Mouse (Mus musculus) neutrophil, adult 59 days (primary cell): Measurements from ENCODE around the gene Bglap3. TPM values are rescaled to one million over a fixed set of nuclear protein-coding genes. Genes with fewer than 3 reads are reported as not detected.

Experiments used
- total RNA-seq, 2 experiments: library from RNA; stranded (reverse); gene quantifications; 1 replicate in 1 of 2; 2 replicates in 1 of 2; pipeline ENCODE4 v1.2.4; 2023

The Bglap3 gene
- total RNA-seq: 1 to 10 TPM; 1.5 to 5.5 TPM

DNA sequence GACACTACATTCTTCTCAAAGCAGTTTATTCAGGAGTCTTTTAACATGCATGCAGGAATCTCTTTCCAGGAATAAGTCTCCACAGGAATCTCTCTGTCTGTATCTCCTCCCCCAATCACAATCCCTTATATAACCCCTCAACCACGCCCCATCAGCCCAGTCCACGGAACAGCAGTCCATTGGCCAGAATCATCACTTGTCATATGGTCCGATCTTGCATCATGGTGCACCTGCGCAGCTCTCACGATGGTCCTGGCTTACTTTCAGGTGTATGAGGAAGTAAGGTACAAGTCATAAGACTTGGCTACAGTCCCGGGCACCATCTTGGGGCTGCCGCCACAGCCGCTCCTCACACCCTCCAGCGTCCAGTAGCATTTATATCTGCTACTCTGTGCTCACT is at the start of gene Bglap3:
Gene Bglap3 (minus strand): TSS at position 101 of the 400 bp plus-strand sequence.

DNA sequence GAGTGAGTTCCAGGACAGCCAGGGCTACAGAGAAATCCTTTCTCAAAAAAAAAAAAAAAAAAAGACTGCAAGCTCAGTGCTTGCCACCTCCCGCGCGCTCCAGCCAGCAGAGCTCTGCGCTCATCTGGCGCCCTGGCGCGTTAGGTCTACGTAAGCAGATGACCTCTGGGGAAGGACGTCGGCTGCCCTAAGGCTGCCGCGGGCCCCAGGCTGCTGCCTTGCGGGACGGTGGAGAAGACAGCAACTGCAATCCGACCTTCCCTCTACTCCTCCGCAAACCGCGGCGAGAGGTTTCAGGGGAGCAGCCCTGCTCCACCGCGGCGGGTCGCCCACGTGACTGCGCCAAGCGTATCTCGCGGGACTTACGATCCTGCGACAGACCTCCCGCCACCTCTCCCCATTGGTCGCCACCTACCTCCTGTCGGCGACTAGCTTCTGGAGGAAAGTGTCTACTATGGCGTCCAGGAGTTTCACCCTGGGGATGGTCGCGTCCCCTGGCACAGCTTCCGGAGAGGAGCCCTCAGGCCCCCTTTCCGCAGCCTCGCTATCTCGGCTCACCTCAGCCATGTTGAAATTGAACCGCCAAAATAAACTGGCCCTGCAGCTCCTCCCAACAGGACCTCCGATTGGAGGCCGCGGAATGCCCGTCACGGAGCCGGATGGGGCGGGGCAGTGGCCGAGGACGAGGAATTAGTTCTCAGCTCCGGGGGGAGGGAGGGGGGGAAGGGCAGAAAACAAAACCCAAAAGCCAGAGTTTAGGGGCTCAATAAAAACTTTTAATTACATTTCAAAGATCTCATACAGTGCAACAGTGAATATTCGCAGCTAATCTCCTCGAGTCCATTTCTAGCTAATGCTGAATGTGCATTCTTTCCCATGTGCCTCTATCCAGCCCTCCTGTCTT is 37.5 kb upstream of the Bglap3 start, which contains the start of gene Pmf1:
Gene Pmf1 (minus strand): TSS at position 591 of the 904 bp plus-strand sequence.

DNA sequence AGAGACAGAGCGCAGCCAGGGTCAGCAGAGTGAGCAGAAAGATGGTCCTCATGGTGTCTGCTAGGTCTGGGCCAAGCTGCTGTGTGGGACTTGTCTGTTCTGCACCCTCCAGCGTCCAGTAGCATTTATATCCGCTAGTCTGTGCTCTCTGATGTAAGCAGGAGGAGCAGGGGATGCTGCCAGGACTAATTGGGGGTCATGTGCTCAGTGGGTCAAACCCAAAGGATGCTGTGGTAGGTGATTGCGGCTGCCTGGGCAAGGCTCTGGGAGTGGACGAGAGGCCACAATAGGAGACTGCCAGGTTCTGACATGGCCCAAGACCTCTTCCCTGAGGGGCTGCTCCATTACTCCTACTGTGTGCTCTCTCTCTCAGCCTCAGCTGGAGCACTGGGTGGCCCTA is 11.8 kb upstream of the Bglap3 start, which contains the start of gene Bglap:
Gene Bglap (minus strand): TSS at position 101 of the 400 bp plus-strand sequence.

DNA sequence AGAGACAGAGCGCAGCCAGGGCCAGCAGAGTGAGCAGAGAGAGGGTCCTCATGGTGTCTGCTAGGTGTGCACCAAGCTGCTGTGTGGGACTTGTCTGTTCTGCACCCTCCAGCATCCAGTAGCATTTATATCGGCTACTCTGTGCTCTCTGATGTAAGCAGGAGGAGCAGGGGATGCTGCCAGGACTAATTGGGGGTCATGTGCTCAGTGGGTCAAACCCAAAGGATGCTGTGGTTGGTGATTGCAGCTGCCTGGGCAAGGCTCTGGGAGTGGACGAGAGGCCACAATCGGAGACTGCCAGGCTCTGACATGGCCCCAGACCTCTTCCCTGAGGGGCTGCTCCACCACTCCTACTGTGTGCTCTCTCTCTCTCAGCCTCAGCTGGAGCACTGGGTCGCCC is 6.1 kb upstream of the Bglap3 start, which contains the start of gene Bglap2:
Gene Bglap2 (minus strand): TSS at position 101 of the 400 bp plus-strand sequence.

DNA sequence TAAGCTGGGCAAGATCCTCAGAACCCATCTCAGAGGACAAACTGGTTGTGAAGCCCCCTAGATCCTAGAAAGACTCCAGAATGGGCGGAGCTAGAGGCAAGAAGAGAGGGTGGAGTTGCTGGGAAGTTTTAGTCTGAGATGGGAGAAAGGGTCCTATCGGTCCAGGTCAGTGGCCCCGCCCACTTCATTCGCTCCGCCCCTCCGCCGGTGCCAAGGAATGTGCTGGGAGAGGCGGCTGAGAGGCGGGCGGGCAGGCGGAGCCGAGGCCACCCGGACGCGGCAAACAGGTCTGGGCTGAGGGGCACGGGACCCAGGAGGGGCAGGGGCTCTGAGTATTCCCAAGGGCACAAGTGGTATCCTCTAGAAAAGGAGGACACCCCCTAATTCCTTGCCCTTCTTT is 8.2 kb downstream of the Bglap3 start, which contains the start of gene Paqr6:
Gene Paqr6 (plus strand): TSS at position 248 of the 400 bp plus-strand sequence.

DNA sequence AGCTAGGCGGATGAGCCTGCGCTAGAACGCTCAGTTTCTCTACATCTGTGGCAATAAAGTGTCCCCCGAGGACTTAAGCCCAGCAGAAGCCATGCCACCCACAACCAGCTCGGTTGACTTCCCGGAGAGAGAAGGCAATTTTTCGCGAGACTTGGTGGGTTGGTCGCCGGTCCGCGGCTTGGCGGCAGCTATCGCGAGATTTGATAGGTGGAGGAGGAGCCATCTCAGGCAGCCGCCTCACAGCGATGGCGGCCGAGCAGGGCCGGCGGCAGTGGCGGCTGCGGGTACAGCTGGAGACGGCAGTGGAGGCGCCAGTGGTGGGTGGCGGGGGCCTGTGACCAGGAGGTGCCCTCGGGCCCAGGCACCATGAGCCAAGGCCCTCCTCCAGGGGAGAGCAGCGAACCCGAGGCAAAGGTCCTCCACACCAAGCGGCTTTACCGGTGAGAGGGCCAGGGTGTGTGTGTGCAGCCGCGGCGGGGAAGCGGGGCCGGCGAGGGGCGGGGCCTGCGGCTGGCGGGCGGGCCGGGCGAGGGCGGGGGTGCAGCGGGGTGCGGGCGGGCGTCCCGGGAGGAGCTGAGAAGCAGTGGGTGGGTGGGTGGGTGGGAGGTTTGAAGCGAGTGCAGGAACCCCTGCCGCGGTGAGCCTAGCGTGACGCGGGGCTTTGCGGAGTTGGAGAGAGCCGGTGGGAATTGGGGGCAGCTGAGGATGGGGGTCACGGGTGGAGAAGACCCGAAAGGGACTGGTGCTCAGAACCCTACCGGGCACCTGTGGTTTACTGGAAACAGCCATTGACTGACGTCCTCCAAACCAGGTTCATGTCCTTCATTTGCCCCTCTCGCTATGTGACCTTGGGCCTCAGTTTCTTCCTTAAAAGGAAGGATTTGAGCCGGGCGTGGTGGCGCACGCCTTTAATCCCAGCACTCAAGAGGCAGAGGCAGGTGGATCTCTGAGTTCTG is 36.2 kb downstream of the Bglap3 start, which contains the start of the genes Tmem79 and Smg5:
Gene Tmem79 (minus strand): TSS at position 91 of the 956 bp plus-strand sequence.
Gene Smg5 (plus strand): TSS at position 203 of the 956 bp plus-strand sequence.

DNA sequence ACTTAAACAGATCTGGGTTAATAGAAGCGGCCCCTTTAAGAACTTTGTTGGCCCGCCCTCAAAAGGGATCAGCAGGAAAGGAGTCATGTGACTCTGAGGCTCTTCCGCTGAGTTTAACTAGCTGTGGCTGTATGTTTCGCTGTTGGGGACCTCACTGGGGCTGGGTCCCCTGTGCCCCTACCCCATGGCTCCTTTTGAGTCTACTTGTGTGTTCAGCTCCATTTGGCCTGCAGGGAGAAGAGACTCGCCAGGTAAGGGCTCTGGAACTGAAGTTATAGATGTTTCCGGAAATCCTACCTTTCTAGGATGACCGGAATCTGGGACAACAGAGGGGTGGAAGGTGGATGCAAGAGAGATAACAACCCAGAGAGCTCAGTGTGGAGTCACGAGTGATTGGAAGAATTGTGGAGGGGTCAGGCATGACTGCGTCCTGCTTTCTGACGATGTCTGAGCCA is 47.6 kb downstream of the Bglap3 start, which contains the start of gene Glmp:
Gene Glmp (plus strand): TSS at position 73 of the 455 bp plus-strand sequence.

Other genes with a start within 250 kb of the Bglap3 start
- 100 to 1,000 TPM in 1 of 2 experiments, 10 to 100 TPM in 1; 73.1 to 107 TPM for gene Mef2d, start 230.4 kb downstream of the Bglap3 start, total RNA-seq
- not detected for gene Rhbg, start 118.0 kb downstream of the Bglap3 start, total RNA-seq
- not detected for gene Gm38392, start 85.5 kb downstream of the Bglap3 start, total RNA-seq
- 1 to 10 TPM; 1.4 to 2.1 TPM for gene Tsacc, start 75.7 kb downstream of the Bglap3 start, total RNA-seq
- gene Cct3, start 75.6 kb downstream of the Bglap3 start, total RNA-seq: 10 to 100 TPM; 57.5 to 65.8 TPM
- 100 to 1,000 TPM; 128 to 130 TPM for gene Glmp, start 47.7 kb downstream of the Bglap3 start, total RNA-seq
- gene Tmem79, start 36.6 kb downstream of the Bglap3 start, total RNA-seq: under 1 TPM; 0.71 to 0.79 TPM
- 10 to 100 TPM; 42.3 to 42.6 TPM for gene Smg5, start 36.5 kb downstream of the Bglap3 start, total RNA-seq
- gene Paqr6, start 8.2 kb downstream of the Bglap3 start, total RNA-seq: not detected
- 10 to 100 TPM in 1 of 2 experiments, 1 to 10 TPM in 1; 3.7 to 11.5 TPM for gene Bglap2, start 6.0 kb upstream of the Bglap3 start, total RNA-seq
- 10 to 100 TPM; 16.8 to 30.3 TPM for gene Bglap, start 11.7 kb upstream of the Bglap3 start, total RNA-seq
- 10 to 100 TPM; 61.1 to 63.9 TPM for gene Pmf1, start 37.6 kb upstream of the Bglap3 start, total RNA-seq
- 10 to 100 TPM; 22.4 to 22.5 TPM for gene Slc25a44, start 52.4 kb upstream of the Bglap3 start, total RNA-seq
- gene Sema4a, start 88.4 kb upstream of the Bglap3 start, total RNA-seq: 100 to 1,000 TPM; 326 to 366 TPM
- gene Lmna, start 137.2 kb upstream of the Bglap3 start, total RNA-seq: 10 to 100 TPM; 10.1 to 20.2 TPM
- under 1 TPM; 0.11 to 0.13 TPM for gene Mex3a, start 159.7 kb upstream of the Bglap3 start, total RNA-seq
- not detected for gene Rab25, start 175.6 kb upstream of the Bglap3 start, total RNA-seq
- gene Lamtor2, start 180.3 kb upstream of the Bglap3 start, total RNA-seq: 10 to 100 TPM; 76.5 to 78.5 TPM
- gene Ubqln4, start 181.0 kb upstream of the Bglap3 start, total RNA-seq: 10 to 100 TPM; 17.7 to 20.7 TPM
- gene Ssr2, start 203.1 kb upstream of the Bglap3 start, total RNA-seq: 10 to 100 TPM; 75.0 to 88.1 TPM
- 100 to 1,000 TPM; 210 to 213 TPM for gene Arhgef2, start 233.2 kb upstream of the Bglap3 start, total RNA-seq